Mouse (Mus musculus): ENCODE data around the gene Mst1r. TPM values are rescaled to one million over a fixed set of nuclear protein-coding genes. Genes with fewer than 3 reads are reported as not detected.

Mst1r gene
- total RNA-seq, 2 experiments from 2014 or later, result 2.2 to 3.6 TPM

DNA sequence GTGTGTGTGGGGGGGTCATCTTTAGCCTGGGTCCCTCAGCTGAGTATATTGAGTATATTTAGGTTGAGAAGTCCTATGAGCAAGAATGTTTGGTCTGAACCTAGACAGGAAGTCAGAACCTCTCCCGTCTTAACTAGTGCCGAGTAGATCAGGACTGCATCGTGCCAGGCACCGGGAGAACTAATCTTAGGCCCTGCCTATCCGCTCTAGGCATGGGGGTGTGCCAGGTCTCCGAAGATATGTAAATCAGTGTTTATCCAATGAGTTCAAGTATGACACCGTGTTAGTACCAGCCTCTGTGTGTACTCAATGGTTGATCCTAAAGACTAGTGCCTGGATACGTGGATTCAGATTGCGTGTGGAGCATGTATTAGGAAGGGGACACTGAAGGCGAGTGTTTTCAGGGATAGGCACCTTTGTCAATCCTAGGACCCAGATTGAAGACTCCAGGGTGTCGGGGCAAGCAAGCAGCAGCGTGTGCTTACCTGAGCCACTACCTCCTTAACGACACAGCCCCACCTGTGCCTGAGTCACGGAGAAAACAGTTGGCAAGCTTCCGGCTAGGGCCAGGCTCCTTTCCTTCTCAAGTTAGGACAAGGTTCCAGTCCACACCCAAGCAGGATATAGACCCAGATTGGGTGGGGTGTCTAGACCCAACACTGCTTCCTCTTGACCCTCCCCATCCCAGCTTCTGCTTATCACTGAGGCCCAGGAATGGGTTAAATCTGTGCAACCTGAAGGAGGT lies 3.5 kb downstream of the Mst1r start:
- intact Hi-C loops (cut with DNase I), result no loop called here

GRCm38 (mm10) chr9:107914764-107915420 lies 8.2 kb downstream of the Mst1r start:
- intact Hi-C loops (cut with DNase I), result no loop called here
- DNase-seq, result no peak

More for the DNA sequence above, 3.5 kb downstream of the Mst1r start:
- no peak for DNase-seq

DNA sequence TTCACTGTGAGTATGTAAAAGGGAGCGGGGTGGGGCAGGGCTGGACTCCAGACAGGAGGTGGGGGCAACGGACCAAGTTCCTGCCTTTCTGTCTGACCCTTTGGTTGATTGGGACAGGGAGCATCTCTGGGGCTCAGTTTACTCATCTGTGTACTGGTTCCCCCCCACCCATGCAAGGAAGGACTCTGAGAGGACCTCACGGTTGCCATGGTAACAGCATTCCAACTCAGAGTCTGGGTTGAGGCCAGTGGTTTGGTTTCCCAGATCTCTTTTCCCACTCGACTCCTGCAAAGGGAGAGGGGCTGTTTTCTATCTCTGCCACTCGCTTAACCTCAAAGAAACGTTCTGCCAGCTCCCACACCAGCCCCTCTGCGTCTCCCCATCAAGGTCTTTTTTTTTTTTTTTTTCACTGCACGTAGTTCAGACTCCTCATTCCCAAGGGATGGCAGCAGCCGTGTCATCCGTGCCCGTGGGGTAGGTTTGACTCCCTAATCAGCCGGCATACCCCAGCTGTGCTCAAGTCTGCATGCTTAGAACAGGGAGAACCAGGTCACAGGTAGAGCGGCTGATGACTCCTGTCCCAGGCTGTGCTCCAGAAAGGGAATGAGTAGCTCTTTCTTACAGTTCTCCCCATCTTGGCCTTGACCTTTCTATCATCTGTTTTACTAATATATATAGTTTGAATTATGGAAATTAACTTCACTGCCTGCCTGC lies 11.4 kb downstream of the Mst1r start:
- DNase-seq, result no peak

GRCm38 (mm10) chr9:107918884-107919283 lies 12.2 kb downstream of the Mst1r start:
- DNase-seq, result no peak
- intact Hi-C loops (cut with DNase I), result no loop called here

More for the DNA sequence above, 11.4 kb downstream of the Mst1r start:
- intact Hi-C loops (cut with DNase I), result no loop called here

GRCm38 (mm10) chr9:107919441-107919840 lies 12.8 kb downstream of the Mst1r start:
- DNase-seq, result no peak
- intact Hi-C loops (cut with DNase I), result no loop called here

- intact Hi-C loops (cut with DNase I), result no loop called here
- DNase-seq, result peak; percentile 37
Measured at GRCm38 (mm10) chr9:107923021-107923420, 16.3 kb downstream of the Mst1r start.

DNA sequence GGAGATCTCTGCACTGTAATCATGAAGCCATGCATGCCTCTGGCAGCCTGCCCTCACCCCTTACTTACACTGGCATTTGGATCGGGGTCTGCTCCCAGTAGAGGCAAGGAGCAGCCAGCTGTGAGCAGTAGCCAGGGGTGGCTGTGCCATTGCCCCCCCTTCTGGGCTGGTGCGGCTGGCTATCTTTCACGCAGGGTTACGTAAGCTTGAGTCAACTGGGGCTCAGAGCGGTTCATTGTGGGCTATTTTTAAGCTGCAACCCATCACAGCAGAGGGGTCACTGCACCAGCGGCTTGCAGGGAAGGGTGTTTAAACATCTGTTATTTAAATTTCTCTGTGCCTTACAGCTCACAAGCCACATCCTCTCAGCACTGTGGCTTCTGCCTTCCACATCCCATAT lies 17.3 kb downstream of the Mst1r start:
- no peak for DNase-seq
- intact Hi-C loops (cut with DNase I), result no loop called here

DNA sequence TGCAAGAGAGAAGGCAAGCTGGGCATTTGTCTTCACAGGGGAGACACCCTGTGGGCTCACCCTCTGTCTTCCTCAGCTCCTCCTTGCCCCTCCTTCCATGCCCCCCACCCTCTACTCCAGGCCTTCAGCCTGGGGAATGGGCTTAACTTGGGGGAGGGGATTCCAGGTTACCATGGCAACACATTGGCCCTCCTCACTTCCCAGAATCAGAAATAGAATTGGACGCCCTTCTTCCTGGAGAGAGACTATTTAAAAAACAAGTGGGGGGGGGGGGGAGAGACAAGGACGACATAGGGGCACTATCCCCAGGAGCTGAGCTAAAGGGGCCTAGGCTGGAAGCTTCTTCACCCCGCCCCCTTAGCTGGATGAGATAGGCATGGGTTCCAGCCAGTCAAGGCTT lies 18.6 kb downstream of the Mst1r start:
- DNase-seq, result no peak
- intact Hi-C loops (cut with DNase I), result no loop called here

DNA sequence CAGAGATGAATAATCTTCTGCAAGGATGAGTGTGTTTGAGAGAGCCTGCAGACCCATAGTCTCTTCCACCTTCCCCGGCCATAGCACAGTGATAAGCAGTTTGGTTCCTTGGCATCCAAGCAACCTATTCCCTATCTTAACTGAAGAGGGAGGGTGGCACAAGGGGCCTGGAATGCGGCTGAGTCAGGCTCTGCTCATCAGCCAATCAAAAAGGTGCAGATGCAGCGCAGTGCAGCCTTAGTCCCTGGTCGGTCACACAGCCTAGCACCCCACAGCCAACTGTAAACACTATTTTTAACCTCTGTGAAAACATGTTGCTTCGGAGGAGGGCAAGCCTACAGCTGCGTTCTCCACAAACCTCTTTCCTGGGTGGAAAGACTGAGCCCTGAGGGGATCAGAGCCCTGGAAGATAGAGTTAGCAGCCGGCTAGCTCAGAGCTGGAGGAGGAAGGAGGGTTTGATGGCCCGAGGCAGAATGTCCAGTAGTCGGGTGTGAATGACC lies 20.3 kb downstream of the Mst1r start:
- no peak for DNase-seq
- intact Hi-C loops (cut with DNase I), result no loop called here

- peak; percentile 68 for DNase-seq
- intact Hi-C loops (cut with DNase I), result no loop called here
Measured at GRCm38 (mm10) chr9:107927749-107928148, 21.1 kb downstream of the Mst1r start.

DNA sequence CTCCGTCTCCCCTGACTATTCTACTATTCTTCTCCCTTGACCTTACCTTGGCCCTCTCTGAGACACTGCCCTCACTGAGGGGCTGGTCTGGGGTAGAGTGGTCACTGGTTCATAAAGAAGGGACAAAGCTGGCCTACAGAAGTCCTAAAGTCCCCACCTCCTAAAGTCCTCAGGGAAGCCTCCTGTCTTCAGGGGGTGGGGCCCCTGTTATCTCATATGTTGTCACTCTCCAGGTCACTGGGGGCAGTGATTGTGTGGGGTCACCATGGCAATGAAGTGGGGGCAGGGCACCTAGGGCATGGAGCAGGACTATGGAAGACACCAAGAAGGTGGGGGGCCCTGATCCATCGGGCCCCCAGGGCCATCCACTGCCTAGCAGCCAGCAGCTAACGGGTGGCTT lies 21.5 kb downstream of the Mst1r start, which contains the start of gene Actl11:
Actl11 (plus strand) TSS at position 301 of the 400 bp plus-strand sequence.
- no peak for DNase-seq
- intact Hi-C loops (cut with DNase I), result no loop called here

DNA sequence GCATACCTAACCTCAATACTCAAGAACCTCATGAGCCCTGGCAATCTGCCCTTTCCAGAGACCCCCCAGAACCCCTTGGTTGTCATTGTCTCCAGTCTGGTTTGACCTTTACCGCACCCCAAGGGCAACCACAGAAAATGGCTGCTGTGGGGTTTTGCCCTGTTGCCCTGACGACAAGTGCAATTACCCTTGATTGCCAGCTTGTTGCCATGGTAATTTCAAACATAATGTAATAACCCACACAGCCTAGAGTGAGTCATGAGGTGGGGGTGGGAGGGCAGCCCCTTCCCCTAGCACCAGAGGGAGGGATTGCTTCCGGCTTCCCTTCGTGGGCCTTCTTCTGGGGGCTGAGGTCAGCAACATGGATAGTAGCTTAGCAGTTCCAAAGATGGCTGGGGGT lies 25.5 kb downstream of the Mst1r start:
- intact Hi-C loops (cut with DNase I), result no loop called here
- DNase-seq, result no peak

DNA sequence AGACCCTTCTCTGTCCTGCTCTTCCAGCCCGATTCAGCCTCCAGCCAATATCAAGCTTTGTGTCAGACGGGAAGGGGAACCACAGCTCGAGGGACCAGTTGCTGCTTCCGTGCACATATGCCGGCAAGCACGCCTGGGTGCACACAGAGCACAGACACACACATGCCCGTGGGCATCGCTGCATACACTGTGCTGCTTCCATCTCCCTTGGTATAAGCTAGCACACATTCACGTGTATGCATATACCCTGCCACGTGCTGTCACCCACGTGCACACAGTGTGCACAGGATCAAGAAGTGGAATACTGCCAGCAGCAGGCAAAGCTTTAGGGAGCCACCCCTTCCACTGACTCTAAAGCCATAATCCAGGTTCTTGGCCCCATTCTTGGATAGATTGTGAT lies 27.5 kb downstream of the Mst1r start:
- intact Hi-C loops (cut with DNase I), result no loop called here
- peak; percentile 64 for DNase-seq

- no peak for DNase-seq
- intact Hi-C loops (cut with DNase I), result no loop called here
Measured at GRCm38 (mm10) chr9:107935374-107935773, 28.7 kb downstream of the Mst1r start, which contains the start of gene Camkv. Camkv (plus strand) TSS chr9:107935674.

DNA sequence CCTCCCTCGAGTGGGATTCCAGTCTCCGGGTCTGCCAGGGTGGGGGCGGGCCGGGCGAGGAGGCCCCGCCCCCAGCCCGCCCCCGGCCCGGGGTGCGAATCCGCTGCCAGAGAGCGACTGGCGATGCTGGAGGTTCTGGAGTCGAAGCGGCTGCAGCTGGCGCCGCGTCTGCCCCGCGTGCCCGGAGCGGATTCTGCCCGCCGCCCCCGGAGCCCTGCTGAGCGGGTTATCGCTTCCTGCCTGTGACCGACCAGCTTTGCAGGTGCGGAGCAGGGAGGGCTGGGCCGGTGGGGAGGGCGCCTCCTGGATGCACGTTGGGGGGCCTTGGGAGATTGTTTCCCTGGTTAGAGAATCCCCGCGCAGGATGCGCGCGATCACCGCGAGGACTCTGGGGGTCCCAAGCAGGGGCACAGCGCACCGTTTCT lies 29.1 kb downstream of the Mst1r start:
- intact Hi-C loops (cut with DNase I), result no loop called here
- DNase-seq, result peak; percentile 50

- DNase-seq, result peak; percentile 39
- intact Hi-C loops (cut with DNase I), result no loop called here
Measured at GRCm38 (mm10) chr9:107936215-107936822, 29.6 kb downstream of the Mst1r start.

GRCm38 (mm10) chr9:107936831-107937230 lies 30.2 kb downstream of the Mst1r start:
- no peak for DNase-seq
- intact Hi-C loops (cut with DNase I), result no loop called here

- DNase-seq, result peak; percentile 79
- intact Hi-C loops (cut with DNase I), result no loop called here
Measured at GRCm38 (mm10) chr9:107947241-107948194, 40.8 kb downstream of the Mst1r start.

GRCm38 (mm10) chr9:107949184-107949921 lies 42.7 kb downstream of the Mst1r start:
- no peak for DNase-seq
- intact Hi-C loops (cut with DNase I), result no loop called here
